Mouse (Mus musculus) MEL (cell line): ENCODE measurements around the gene Unc13a.
A peak's percentile ranks its signal among the peaks of the same experiment; 100 is the strongest.

Experiments
- CTCF ChIP-seq, 3 experiments: IDR thresholded peaks in 2 of 3; conservative IDR thresholded peaks in 1 of 3; 2 replicates each; pipeline ENCODE4 v1.5.1; 2011 to 2012; ENCODE audit warnings: low read length in 3 of 3, low read depth in 2 of 3, mild to moderate bottlenecking in 2 of 3, improper control_type of control experiment in 1 of 3, inconsistent platforms in 1 of 3, mixed read lengths in 1 of 3, moderate library complexity in 1 of 3; ENCODE audit not compliant: control insufficient read depth in 1 of 3, insufficient read depth in 1 of 3, poor library complexity in 1 of 3, severe bottlenecking in 1 of 3
- EP300 ChIP-seq, 2 experiments: IDR thresholded peaks; 2 replicates each; pipeline ENCODE4 v1.6.1; 2011; ENCODE audit warnings: improper control_type of control experiment in 2 of 2, low read length in 2 of 2, low read depth in 1 of 2, mild to moderate bottlenecking in 1 of 2
- MEF2A ChIP-seq: IDR thresholded peaks from 2 replicates; pipeline ENCODE4 v1.6.1; 2014; ENCODE audit warnings: low read depth, mild to moderate bottlenecking, inconsistent platforms, low read length, improper control_type of control experiment; ENCODE audit not compliant: poor library complexity, insufficient replicate concordance, severe bottlenecking; ENCODE audit errors: extremely low read depth
- POLR2A ChIP-seq, 2 experiments: IDR thresholded peaks; 2 replicates each; pipeline ENCODE4 v1.6.1; 2011 to 2012; ENCODE audit warnings: low read length in 2 of 2, mild to moderate bottlenecking in 2 of 2, control low read depth in 1 of 2, improper control_type of control experiment in 1 of 2, low read depth in 1 of 2, moderate library complexity in 1 of 2; ENCODE audit not compliant: control insufficient read depth in 1 of 2, insufficient read depth in 1 of 2, poor library complexity in 1 of 2
- ZNF384 ChIP-seq: IDR thresholded peaks from 2 replicates; pipeline ENCODE4 v1.6.1; 2012; ENCODE audit warnings: low read depth, mild to moderate bottlenecking, inconsistent platforms, low read length, improper control_type of control experiment

DNA sequence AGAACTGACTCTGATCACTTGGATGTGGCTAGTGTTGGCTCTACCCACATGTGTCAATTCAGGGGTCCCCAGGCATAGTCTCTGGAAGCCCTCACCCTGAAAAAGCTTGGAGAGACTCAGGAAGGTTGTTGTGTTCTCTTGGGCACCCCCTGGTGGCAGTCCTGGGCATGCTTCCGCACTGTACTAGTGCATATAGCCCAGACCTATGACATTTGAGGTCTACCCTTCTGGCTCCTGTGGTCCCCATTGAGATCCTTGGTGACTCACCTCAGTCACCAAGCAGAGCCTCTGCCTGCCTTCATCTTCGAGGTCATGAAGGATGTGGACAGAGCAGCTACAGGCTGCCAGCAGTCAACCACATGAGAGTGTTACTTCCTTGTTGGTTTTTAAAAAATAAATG, 84.7 kb downstream of the Unc13a start:
- TF ChIP-seq MEF2A (no peak), ZNF384 (no peak), POLR2A (IDR thresholded peaks at IDR 0.05; ENCODE audit: control insufficient read depth in 1 of 2, insufficient read depth in 1 of 2, low read depth in 1 of 2, low read length in 2 of 2, poor library complexity in 1 of 2) (no peak), EP300 (IDR thresholded peaks at IDR 0.05; ENCODE audit: low read depth in 1 of 2, low read length in 2 of 2) (no peak), CTCF (IDR thresholded peaks at IDR 0.05 in 2 of 3, conservative IDR thresholded peaks at IDR 0.05 in 1 of 3; ENCODE audit: control insufficient read depth in 1 of 3, insufficient read depth in 1 of 3, low read depth in 2 of 3, low read length in 3 of 3, poor library complexity in 1 of 3, severe bottlenecking in 1 of 3) (peak; percentile 52 to 69 (median 54))
